Mouse (Mus musculus) bone marrow, adult 2 months (tissue): Measurements from ENCODE around the gene Mrpl55. TPM values are rescaled to one million over a fixed set of nuclear protein-coding genes. Genes with fewer than 3 reads are reported as not detected.
A peak's percentile ranks its signal among the peaks of the same experiment; 100 is the strongest.
"Not testable (repeated sequence)": the region's sequence is repeated elsewhere in the genome, so short reads cannot be mapped to it uniquely, and the experiment has no call there.

Experiments used
- H3K27ac ChIP-seq: fragments of 200-500 bp; 2 replicates; pipeline ENCODE4 v1.5.1; 2012; ENCODE audit warnings: low read depth, mild to moderate bottlenecking, control low read depth, inconsistent platforms, low read length; ENCODE audit not compliant: control insufficient read depth, poor library complexity, insufficient read depth
- H3K4me1 ChIP-seq: fragments of 200-500 bp; 2 replicates; pipeline ENCODE4 v1.6.1; 2011; ENCODE audit warnings: low read length; ENCODE audit not compliant: control insufficient read depth, insufficient read depth
- H3K4me3 ChIP-seq: fragments of 200-500 bp; replicated peaks from 2 replicates; pipeline ENCODE3; 2011; ENCODE audit warnings: mild to moderate bottlenecking, low read depth, low read length, control low read depth; ENCODE audit not compliant: control insufficient read depth
- CTCF ChIP-seq: fragments of 200-500 bp; IDR thresholded peaks from 2 replicates; pipeline ENCODE4 v1.5.1; 2011; ENCODE audit warnings: low read length, control low read depth; ENCODE audit not compliant: control insufficient read depth, insufficient read depth
- POLR2A ChIP-seq: fragments of 200-500 bp; IDR thresholded peaks from 2 replicates; pipeline ENCODE4 v1.6.1; 2011; ENCODE audit warnings: low read depth, mild to moderate bottlenecking, control low read depth, low read length, borderline replicate concordance; ENCODE audit not compliant: control insufficient read depth
- WGBS: fragments of 180-500 bp; shearing (Covaris S2); methylation state at CpG from one replicate; pipeline ENCODE4 v1.1.7; 2018; 5-methylcytosine and 5-hydroxymethylcytosine counted together
- polyA plus RNA-seq: library from polyadenylated mRNA; stranded (reverse); fragments of >200 nt; gene quantifications from 2 replicates; pipeline ENCODE4 v1.2.4, GENCODE M21; 2011; ENCODE audit warnings: low replicate concordance; ENCODE audit not compliant: missing spikeins, insufficient read depth, insufficient read length

Gene Mrpl55
- polyA plus RNA-seq, 1 experiment: 28.0 TPM

GRCm38 (mm10) chr11:59209003-59209441 is 6.7 kb downstream of the Mrpl55 start:
- Histone ChIP-seq H3K4me3 (peak overlapping the region; percentile 90), H3K27ac (peak overlapping the region; percentile 61), H3K4me1 (peaks cover 6% of the 10 kb centered on the region; the same call in 1 of the 2 replicates)
- TF ChIP-seq POLR2A (peak; percentile 37; the same call in 1 of the 2 replicates), CTCF (peak; percentile 94)
- 18% methylated on average over 18 of the region's 18 CpGs for WGBS

GRCm38 (mm10) chr11:59209580-59209979 is 7.3 kb downstream of the Mrpl55 start:
- 77% methylated on average over 5 of the region's 5 CpGs for WGBS
- TF ChIP-seq CTCF (no peak), POLR2A (no peak)
- H3K4me1 ChIP-seq: peaks cover 6% of the 10 kb centered on the region; the same call in 1 of the 2 replicates
- no peak overlapping the region for H3K27ac ChIP-seq
- H3K4me3 ChIP-seq: no peak overlapping the region

- 92% methylated on average over 4 of the region's 4 CpGs for WGBS
- TF ChIP-seq POLR2A (no peak), CTCF (no peak)
- peaks cover 6% of the 10 kb centered on the region; the same call in 1 of the 2 replicates for H3K4me1 ChIP-seq
- H3K4me3 ChIP-seq: no peak overlapping the region
- H3K27ac ChIP-seq: no peak overlapping the region
Observed at GRCm38 (mm10) chr11:59210020-59210419, 7.7 kb downstream of the Mrpl55 start.

GRCm38 (mm10) chr11:59211561-59211960 is 9.3 kb downstream of the Mrpl55 start:
- WGBS: 93% methylated on average over 9 of the region's 9 CpGs
- not testable (repeated sequence) for H3K4me1 ChIP-seq, H3K27ac ChIP-seq, H3K4me3 ChIP-seq

GRCm38 (mm10) chr11:59212320-59212719 is 10.0 kb downstream of the Mrpl55 start:
- 11% methylated on average over 12 of the region's 12 CpGs for WGBS
- not testable (repeated sequence) for H3K4me1 ChIP-seq, H3K4me3 ChIP-seq, H3K27ac ChIP-seq

GRCm38 (mm10) chr11:59212892-59213494 is 10.7 kb downstream of the Mrpl55 start:
- Histone ChIP-seq H3K4me1 (peaks cover 6% of the 10 kb centered on the region), H3K27ac (no peak overlapping the region), H3K4me3 (no peak overlapping the region)
- TF ChIP-seq POLR2A (no peak), CTCF (no peak)
- WGBS: 86% methylated on average over 12 of the region's 12 CpGs

GRCm38 (mm10) chr11:59216955-59217354 is 14.7 kb downstream of the Mrpl55 start:
- 19% methylated on average over 3 of the region's 3 CpGs for WGBS

GRCm38 (mm10) chr11:59218389-59218998 is 16.2 kb downstream of the Mrpl55 start:
- Histone ChIP-seq H3K4me3 (no peak overlapping the region), H3K27ac (no peak overlapping the region), H3K4me1 (peaks cover 5% of the 10 kb centered on the region)
- no peak for TF ChIP-seq CTCF
- TF ChIP-seq POLR2A: no peak
- 86% methylated on average over 4 of the region's 4 CpGs for WGBS

More at GRCm38 (mm10) chr11:59216955-59217354, 14.7 kb downstream of the Mrpl55 start:
- H3K4me1 ChIP-seq: peaks cover 7% of the 10 kb centered on the region
- TF ChIP-seq CTCF (no peak), POLR2A (no peak)
- no peak overlapping the region for H3K4me3 ChIP-seq
- no peak overlapping the region for H3K27ac ChIP-seq

- H3K27ac ChIP-seq: no peak overlapping the region
- TF ChIP-seq CTCF (peak; percentile 39; the same call in 1 of the 2 replicates), POLR2A (no peak)
- H3K4me1 ChIP-seq: peaks cover 6% of the 10 kb centered on the region
- H3K4me3 ChIP-seq: no peak overlapping the region
Observed at GRCm38 (mm10) chr11:59219064-59219463, 16.8 kb downstream of the Mrpl55 start.
